Mouse (Mus musculus) cerebellum, adult 18-20 months (tissue): Measurements from ENCODE around the gene Cat.

Experiments used
- DNase-seq, 2 experiments: peaks; one replicate each; pipeline ENCODE4 v3.0.0; 2021

The Cat gene

GRCm38 (mm10) chr2:103476657-103477056 lies 8.3 kb downstream of the Cat start:
- no peak for DNase-seq

DNA sequence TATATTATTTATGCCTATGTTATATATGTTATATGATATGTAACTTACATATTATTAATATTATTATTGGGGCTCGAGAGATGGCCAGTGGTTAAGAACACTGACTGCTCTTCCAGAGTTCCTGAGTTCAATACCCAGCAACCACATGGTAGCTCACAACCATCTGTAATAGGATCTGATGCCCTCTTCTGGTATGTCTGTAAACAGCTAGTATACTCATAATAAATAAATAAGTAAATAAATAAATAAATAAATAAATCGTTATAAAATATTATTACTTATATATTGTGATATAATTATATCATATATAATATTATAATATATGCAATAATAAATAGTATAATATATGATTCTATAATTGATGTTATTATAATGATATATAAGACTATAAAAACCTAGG lies 8.8 kb downstream of the Cat start:
- no peak for DNase-seq

- DNase-seq, result no peak
These were observed 11.6 kb downstream of the Cat start for GRCm38 (mm10) chr2:103473362-103473761.

GRCm38 (mm10) chr2:103466984-103467588 lies 17.9 kb downstream of the Cat start:
- peak; percentile 66 to 74 for DNase-seq

GRCm38 (mm10) chr2:103466272-103466671 lies 18.7 kb downstream of the Cat start:
- DNase-seq, result no peak

DNA sequence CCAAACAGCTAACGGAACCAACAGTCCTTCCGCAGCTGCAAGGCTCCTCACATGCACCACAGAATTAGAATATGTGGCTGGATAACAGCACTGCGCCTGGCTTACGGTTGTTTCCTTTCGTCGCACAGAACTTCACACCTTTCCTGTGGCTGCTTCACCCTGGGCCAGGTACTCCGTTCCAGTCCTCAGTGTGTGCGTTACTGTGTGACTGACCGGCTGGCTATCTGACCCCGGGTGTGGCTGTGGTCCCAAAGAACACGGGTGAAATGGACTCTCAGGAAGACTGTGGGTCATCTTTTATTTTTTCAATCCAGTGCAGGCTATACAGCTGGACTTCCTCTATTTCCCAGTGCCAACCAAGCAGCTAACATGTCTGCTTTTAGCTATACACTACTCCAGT lies 19.5 kb downstream of the Cat start:
- no peak for DNase-seq

DNA sequence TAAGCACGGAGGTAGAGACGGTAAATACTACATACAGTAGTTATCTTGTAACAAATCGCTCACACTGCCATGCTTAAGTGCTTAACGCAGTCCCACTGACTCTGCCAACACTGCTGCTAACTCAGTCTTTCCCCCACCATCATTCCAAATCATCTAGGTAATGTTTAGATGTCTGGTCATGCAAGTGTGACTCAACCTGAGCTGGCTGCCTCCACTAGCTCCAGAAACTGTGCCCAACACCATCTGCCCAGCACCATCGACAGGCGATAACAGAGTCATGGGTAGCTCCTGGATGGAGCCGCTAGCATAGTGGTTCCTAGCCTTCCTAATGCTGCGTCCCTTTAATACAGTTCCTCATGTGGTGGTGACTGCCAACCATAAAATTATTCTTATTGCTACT lies 20.4 kb downstream of the Cat start:
- no peak for DNase-seq

DNA sequence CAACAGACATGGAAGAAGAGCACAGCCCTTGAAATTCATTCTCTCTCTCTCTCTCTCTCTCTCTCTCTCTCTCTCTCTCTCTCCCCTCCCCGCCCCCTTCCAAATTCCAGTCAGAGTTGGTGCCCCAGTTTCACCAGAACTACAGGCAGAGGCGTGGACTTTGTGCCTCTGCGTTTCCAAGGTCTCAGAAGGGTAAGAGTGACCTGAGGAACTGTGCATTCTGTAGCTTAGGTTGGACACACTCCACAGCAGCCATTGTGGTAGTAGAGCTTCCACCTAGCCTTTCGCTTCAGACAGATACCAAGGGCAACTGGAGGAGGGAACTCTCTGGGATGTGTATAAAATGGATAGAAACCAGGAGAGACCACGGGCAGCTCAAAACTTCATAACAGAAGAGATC lies 22.2 kb downstream of the Cat start:
- no peak for DNase-seq

DNA sequence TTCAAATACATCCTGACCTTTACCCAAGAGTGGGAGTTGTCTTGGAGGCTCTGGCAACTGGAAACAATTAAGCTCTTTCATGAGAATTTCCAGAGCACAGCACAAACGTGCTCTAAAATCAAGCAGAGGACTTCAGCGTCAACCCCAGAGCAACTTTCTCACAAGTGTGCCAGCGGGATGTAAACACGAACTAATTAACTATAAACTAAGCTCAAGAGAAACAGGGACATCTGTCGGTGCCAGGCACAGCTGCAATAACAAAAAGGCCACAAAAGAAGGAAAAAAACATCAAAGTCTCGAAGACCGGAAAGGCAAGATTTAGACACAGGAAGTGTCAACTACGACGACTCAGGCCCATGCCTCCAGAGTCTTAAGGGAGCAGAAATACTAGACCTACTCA lies 23.2 kb downstream of the Cat start:
- DNase-seq, result no peak

DNA sequence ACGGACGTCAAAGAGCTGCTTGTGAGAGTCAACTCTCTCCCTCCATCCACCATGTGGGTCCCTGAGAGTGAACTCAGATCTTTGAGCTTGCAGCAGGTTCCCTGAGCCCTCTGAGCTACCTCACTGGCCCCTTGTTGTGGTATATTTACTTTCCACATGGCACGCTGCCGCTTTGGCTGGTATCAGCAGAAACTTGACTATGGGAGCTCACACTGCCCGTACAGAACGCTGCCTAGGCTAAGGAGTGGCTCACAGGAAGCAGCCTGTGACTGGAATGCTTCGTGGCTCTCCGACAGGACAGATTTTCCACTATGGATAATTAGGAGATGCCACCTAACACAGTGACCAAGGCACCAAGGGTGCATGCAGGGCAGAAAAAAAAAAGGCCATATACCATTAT lies 23.8 kb downstream of the Cat start:
- no peak for DNase-seq

GRCm38 (mm10) chr2:103459069-103459468 lies 25.9 kb downstream of the Cat start:
- DNase-seq, result no peak

DNA sequence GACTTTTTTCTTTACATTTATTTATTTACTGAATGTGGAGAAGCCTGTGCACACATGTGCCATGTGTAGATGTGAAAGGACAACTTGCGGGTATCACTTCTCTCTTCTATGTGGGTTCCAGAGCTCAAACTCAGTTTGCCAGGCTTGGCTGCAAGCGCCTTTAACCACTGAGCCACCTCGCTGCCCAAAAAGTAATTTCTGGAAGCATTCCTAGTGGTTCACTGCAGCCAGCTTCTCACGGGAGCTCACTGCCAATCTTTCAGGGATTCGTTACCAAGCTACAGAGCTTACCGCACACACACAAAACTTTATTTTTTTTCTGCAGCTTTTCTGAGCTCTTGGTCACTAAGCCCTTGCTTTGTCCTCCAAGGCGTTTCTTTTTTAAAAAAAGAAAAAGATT lies 27.3 kb downstream of the Cat start:
- DNase-seq, result no peak

DNA sequence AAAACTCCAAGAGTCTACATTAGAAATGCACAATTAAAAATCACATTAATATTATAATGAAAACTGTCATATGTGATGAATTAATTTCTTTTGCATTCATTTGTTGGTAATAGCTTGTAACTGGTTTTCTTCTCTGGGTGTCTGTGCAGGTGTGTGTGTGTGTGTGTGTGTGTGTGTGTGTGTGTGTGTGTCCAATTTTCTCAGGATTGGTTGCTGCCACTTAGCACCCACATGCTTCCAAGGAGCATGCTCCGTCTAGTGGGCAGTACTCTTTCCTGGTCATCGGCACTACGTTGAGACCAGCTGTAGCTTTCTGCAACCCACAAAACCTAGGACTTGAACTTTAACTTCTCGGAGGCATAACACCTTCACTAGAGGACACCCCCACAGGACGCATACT lies 27.9 kb downstream of the Cat start:
- DNase-seq, result no peak

GRCm38 (mm10) chr2:103456646-103457045 lies 28.3 kb downstream of the Cat start:
- DNase-seq, result peak; percentile 81 to 89

GRCm38 (mm10) chr2:103455748-103456147 lies 29.2 kb downstream of the Cat start:
- no peak for DNase-seq

DNA sequence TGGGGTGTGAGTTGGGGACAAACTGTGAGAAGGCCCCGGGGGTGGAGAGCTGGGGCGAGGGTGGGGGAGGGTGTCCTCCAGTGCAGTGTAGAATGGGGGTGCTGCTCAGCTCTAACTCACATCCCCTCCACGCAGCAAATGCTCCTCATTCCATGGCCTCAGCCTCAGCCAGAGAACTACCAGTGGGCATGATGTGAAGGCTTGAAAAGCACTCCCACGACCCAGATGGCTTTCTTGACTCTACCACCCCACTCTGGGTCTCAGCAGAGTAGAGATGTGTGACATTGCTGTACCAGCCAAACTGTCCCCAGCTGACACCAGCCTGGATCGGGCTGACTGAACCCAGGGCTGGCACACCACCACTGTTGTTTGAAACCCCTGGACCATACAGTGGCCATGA lies 32.4 kb downstream of the Cat start:
- DNase-seq, result no peak

- DNase-seq, result no peak
These were observed 34.7 kb downstream of the Cat start for GRCm38 (mm10) chr2:103450267-103450666.

GRCm38 (mm10) chr2:103449813-103450212 lies 35.1 kb downstream of the Cat start:
- no peak for DNase-seq

GRCm38 (mm10) chr2:103448947-103449560 lies 35.9 kb downstream of the Cat start:
- no peak for DNase-seq

DNA sequence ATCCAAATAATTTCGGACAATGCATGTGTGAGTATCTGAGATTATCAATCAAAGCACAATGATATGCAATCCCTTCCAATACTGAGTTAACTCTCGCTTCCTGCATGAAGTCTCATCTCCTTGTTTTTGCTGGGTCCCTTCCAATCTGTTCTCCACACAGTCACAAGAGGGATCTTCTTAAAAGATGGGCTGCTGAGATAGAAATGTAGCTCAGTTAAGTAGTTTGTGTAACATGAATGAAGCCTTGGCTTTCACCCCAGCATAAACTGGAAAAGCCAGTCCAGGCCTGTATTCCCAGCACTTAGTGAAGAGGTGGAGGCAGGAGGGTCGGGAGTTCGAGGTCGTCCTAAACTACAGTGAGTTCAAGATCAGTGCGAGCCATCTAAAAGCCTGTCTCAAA lies 38.6 kb downstream of the Cat start:
- no peak for DNase-seq

GRCm38 (mm10) chr2:103445776-103446175 lies 39.2 kb downstream of the Cat start:
- peak; percentile 31 to 51 for DNase-seq

GRCm38 (mm10) chr2:103439710-103440109 lies 45.2 kb downstream of the Cat start:
- peak; percentile 70 to 74 for DNase-seq

DNA sequence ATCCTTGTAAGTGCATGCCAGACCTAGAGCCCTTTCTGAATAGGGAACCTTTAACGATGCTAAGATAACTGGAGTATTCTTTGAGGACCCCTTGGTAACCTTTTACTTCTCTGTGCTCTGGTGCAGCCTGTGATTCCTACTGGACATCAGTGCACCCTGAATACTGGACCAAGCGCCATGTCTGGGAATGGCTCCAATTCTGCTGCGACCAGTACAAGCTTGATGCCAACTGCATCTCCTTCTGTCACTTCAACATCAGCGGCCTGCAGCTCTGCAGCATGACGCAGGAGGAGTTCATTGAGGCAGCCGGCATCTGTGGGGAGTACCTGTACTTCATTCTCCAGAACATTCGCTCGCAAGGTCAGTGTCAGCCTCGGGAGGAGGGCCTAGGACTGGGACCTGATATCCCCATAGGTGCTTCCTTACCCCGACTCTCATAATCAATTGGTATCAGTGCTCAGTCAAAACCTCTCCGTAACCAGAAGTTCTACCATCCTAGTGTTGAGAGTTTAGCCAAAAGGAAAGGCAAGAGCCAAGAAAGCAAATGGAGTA lies 45.8 kb downstream of the Cat start:
- DNase-seq, result peak; percentile 41 to 44

- DNase-seq, result no peak
These were observed 48.4 kb downstream of the Cat start for GRCm38 (mm10) chr2:103436534-103436933.

GRCm38 (mm10) chr2:103435110-103435509 lies 49.9 kb downstream of the Cat start:
- no peak for DNase-seq
